Mouse (Mus musculus): ENCODE data around the gene Paqr6. TPM values are rescaled to one million over a fixed set of nuclear protein-coding genes. Genes with fewer than 3 reads are reported as not detected.

Paqr6 gene
- 1 to 10 TPM; 2.5 to 3.3 TPM for total RNA-seq (2021)
- long read RNA-seq, experiment 1, partial matches to known transcripts: 3 of 10 reads
- long read RNA-seq, experiment 1, other reads (novel, unspliced or antisense): 6 of 10 reads
- long read RNA-seq, experiment 2, partial matches to known transcripts: 0 of 6 reads
- long read RNA-seq, experiment 2, other reads (novel, unspliced or antisense): 4 of 6 reads

DNA sequence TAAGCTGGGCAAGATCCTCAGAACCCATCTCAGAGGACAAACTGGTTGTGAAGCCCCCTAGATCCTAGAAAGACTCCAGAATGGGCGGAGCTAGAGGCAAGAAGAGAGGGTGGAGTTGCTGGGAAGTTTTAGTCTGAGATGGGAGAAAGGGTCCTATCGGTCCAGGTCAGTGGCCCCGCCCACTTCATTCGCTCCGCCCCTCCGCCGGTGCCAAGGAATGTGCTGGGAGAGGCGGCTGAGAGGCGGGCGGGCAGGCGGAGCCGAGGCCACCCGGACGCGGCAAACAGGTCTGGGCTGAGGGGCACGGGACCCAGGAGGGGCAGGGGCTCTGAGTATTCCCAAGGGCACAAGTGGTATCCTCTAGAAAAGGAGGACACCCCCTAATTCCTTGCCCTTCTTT lies at the start of gene Paqr6:
TSS of gene Paqr6 (plus strand) at position 248 of the 400 bp plus-strand sequence.
- DNase-seq (ENCODE audit: low spot score in 2 of 2): no peak
- intact Hi-C loops (cut with DNase I): no loop called here

DNA sequence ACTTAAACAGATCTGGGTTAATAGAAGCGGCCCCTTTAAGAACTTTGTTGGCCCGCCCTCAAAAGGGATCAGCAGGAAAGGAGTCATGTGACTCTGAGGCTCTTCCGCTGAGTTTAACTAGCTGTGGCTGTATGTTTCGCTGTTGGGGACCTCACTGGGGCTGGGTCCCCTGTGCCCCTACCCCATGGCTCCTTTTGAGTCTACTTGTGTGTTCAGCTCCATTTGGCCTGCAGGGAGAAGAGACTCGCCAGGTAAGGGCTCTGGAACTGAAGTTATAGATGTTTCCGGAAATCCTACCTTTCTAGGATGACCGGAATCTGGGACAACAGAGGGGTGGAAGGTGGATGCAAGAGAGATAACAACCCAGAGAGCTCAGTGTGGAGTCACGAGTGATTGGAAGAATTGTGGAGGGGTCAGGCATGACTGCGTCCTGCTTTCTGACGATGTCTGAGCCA lies 39.4 kb upstream of the Paqr6 start, which contains the start of gene Glmp:
TSS of gene Glmp (plus strand) at position 73 of the 455 bp plus-strand sequence.
- intact Hi-C loops (cut with DNase I): no loop called here
- peak; percentile 54 to 61 for DNase-seq (ENCODE audit: low spot score in 2 of 2)

DNA sequence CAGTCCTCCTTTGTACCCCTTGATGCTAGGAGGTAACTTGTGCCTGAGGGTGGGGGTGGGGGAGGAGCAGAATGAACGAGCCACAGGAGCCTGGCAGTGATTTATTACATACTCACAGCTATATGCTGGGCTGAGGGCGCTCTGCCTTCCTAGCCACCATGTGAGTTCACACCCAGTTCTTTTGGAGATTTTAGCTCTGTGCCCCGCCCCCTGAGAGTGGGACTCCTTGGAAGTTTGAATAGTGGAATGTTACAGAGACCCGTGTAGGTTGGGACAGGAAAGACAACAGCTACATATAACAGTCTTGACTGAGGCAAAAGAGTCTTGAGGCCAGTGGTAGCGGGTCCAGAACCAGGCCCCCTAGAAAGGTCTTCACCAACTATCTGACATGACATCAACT lies 35.4 kb upstream of the Paqr6 start:
- DNase-seq (ENCODE audit: low spot score in 2 of 2): no peak
- intact Hi-C loops (cut with DNase I): no loop called here

DNA sequence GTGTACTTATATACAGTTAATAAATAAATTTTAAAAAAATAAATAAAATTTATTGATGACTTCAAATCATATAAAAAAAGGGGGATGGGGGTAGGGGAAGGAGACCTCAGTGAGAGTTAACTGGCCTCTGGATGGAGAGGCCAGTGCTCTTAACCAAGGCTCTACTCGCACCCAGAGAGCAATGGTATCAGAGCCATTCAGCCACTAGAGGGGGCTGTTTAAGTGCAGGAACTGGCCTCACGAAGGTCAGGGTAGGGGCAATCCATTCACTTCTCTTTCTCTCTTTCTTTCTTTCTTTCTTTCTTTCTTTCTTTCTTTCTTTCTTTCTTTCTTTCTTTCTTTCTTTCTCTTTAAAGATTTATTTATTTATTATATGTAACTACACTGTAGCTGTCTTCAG lies 33.1 kb upstream of the Paqr6 start:
- no peak for DNase-seq (ENCODE audit: low spot score in 2 of 2)
- intact Hi-C loops (cut with DNase I): no loop called here

DNA sequence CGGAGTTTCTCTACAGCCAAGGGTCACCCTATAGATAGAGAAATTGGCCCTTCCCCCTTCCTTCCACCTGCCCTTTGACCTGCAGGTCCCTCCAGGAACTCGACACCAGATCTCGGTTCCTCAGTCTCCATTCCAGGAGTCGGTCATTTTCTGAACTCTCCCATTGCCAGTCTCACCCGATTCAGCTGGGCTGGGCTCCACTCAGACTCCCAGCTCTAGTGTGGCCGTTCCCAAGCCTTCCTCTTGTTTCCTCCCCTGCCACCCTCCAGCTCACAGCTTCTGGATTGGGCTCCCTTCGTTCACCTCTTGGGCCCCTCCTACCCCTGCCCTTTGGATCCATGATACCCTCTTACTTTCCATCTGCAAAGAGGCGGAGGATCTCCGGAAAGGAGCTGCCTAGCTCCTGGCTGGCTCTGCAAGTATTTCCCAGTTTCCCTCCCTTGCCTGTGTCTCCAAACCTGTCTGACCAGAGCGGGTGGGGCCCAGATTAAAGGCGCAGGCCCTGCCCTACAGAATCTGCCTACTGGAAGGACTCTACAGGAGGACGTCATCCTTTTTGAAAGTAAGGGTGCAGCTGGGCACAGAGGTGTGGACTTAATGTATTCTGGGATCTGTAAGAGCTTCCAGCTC lies 30.2 kb upstream of the Paqr6 start:
- intact Hi-C loops (cut with DNase I): no loop called here
- no peak for DNase-seq (ENCODE audit: low spot score in 2 of 2)

- intact Hi-C loops (cut with DNase I): no loop called here
- no peak for DNase-seq (ENCODE audit: low spot score in 2 of 2)
These were observed 29.4 kb upstream of the Paqr6 start for GRCm38 (mm10) chr3:88334902-88335435.

DNA sequence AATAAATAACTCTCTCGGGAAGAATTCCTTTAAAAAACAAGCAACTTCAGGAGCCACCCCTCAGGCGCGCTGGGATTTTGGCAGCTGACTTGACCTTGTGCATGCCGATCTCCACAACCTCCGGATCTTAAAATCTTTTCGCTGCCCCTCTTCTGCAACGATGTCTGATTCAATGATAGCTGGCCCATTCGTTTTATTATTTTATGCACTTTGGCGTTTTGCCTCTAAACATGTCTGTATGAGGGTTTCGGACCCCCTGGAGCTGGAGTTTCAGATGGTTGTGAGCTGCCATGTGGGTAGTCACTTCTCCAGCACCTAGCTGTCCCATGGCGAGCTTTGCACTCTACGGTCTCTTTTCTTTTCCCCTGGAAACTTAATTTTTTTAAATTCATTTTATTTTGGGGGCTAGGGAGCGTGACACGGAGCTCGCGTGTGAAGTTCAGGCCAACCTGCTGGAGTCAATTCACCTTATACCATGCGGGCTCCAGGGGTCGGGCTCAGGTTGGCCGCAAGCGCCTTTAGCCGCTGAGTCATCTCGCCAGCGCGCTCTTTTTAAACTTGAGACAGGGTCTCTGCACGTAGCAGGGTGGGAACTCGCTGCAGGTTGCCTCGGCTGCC lies 28.8 kb upstream of the Paqr6 start:
- no peak for DNase-seq (ENCODE audit: low spot score in 2 of 2)

GRCm38 (mm10) chr3:88336058-88337013 lies 28.0 kb upstream of the Paqr6 start, which contains the start of the genes Tmem79 and Smg5:
Gene Tmem79 (minus strand): TSS chr3:88336148.
Gene Smg5 (plus strand): TSS chr3:88336260.
- intact Hi-C loops (cut with DNase I): no loop called here
- DNase-seq (ENCODE audit: low spot score in 2 of 2): peak; percentile 95 to 97

More for the DNA sequence above, 28.8 kb upstream of the Paqr6 start:
- intact Hi-C loops (cut with DNase I): no loop called here

DNA sequence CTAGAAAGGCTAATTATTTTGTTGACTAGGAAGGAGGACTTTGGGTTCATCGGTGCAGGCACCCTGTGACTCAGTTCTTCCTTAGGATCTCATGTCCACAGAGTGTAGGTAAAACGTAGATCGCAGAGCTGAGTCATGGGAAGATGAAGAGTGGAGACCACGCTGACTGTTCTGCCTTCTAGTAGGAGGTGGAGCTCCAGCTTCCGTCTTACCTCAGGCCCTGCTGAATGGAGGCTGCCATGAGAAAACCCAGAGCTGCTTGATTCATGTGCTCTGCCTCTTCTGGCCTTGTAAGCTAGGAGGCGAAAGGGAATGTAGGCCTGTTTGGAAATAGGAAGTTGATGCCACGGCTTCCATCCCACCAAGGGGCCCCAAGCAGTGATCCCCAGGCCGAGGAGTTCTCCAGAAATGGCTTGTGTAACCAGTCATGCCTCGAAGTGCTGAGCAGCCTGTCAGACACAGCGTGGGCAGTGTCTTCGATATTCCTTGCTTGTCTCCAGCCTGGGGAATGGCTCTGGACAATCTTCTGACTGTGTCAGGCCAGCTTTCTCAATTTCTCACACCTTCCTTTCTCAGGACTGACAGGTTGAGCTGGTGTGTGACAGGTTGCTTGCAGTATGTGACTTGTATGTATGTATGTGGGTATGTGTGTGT lies 26.9 kb upstream of the Paqr6 start:
- peak in 1 of 2 experiments; percentile 34 for DNase-seq (ENCODE audit: low spot score in 2 of 2)
- intact Hi-C loops (cut with DNase I): no loop called here

DNA sequence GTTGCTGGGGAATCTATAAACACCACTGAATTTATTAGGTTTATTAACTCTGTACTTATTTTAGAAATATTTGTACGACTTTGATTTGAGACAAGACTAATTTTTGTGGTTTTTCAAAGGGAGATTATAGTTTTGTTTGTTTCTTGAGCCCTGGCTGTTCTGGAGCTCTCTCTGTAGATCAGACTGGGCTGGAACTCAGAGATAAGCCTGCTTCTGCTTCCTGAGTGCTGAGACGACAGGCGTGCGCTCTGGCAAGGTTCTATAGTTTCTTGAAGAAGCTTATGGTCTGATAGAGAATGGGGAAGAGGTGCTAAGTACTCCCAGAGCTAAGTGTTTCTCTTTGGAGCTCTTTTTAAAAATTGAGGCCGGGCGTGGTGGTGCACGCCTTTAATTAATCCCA lies 26.1 kb upstream of the Paqr6 start:
- intact Hi-C loops (cut with DNase I): no loop called here

DNA sequence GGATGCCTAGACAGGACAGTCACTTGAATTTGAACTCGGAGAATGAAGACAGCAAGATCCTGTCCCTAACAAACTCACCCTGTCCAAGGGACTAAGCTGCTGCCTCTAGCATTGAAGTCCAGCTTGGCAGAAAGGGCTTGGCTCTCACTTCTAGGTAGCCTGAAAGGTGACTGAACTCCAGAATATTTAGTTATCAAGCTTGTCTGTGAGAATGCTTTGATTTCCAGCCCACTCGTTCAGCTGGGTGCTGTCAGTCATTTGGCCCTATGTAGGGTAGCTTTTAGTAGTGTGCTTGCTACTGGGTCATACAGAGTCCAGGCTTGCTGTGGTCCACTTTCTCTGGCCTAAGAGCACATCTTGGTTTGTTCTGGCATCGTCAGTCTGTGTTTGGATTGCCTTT lies 25.4 kb upstream of the Paqr6 start:
- no peak for DNase-seq (ENCODE audit: low spot score in 2 of 2)
- intact Hi-C loops (cut with DNase I): no loop called here

More for the DNA sequence above, 26.1 kb upstream of the Paqr6 start:
- no peak for DNase-seq (ENCODE audit: low spot score in 2 of 2)

DNA sequence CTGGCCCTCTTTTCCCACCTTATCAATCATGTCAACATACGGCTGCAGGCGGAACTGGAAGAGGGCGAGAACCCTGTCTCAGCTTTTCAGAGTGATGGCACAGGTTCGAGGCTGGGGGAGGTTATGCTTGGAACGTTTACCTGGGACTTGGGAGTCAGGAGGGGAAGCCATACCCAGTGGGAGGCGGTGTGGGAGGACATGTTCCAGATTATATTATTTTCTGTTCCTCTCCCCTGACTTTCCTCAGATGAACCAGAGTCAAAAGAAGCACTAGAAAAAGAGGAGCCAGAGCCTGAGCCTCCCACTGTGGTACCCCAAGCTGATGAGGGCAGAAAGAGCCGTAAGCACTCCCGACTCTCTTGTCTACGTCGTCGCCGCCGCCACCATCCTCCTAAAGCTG lies 13.7 kb upstream of the Paqr6 start:
- intact Hi-C loops (cut with DNase I): no loop called here
- no peak for DNase-seq (ENCODE audit: low spot score in 2 of 2)

DNA sequence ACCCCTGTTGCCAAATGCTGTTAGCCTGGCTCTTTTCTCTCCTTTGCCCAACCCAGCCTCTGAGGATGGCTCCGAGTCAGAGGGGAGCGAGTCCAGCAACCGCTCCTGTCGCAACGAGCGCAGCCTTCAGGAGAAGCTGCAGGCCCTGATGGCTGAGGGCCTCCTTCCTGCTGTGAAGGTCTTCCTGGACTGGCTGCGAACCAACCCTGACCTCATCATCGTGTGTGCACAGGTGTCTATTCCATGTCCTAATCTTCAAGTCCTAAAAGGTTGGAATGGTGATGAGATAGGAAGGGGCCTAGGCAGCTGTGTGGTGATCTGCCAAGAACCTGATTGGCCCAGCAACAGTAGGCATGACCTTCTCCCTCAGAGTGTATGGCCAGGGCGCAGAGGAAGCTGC lies 11.5 kb upstream of the Paqr6 start:
- intact Hi-C loops (cut with DNase I): no loop called here

GRCm38 (mm10) chr3:88354396-88355165 lies 9.8 kb upstream of the Paqr6 start:
- intact Hi-C loops (cut with DNase I): no loop called here
- DNase-seq (ENCODE audit: low spot score in 2 of 2): no peak

More for the DNA sequence above, 11.5 kb upstream of the Paqr6 start:
- DNase-seq (ENCODE audit: low spot score in 2 of 2): no peak

DNA sequence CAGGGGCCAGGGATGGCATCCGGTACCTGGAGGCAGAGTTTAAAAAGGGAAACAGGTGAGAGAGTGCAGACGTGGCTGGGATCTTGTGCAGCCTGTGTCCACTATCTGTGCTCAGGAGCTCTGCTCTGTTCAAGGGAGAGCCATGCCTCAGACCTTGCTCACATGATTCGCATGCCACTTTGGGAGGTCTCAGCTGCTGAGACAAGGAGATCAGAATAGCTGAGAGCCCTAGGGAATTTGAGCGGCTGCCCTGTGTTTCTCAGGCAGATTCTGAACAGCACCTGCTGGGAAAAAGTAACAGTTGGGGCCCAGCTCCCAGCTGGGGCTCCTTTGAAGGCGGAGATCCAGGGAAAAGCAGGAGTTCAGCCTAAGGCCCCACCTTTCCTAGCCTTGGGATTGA lies 4.8 kb upstream of the Paqr6 start:
- intact Hi-C loops (cut with DNase I): no loop called here
- no peak for DNase-seq (ENCODE audit: low spot score in 2 of 2)

DNA sequence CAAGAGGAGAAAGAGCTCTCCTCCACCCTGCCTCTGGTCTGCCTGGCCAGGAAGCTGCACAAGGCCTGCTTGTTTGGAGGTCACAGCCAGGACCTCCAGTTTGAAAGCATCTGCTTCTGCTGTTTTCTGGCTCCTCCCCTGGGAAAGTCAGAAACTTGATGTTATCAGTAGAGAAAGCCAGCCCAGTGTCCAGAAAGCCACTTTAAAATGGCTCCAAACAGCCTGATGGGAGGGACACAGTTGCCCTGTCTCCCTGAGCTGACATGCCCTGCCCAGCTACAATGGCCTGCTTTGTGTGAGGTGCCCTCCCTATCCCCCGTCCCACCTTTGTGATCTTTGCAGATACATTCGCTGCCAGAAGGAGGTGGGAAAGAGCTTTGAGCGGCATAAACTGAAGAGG lies 4.4 kb upstream of the Paqr6 start:
- intact Hi-C loops (cut with DNase I): no loop called here
- DNase-seq (ENCODE audit: low spot score in 2 of 2): no peak

GRCm38 (mm10) chr3:88361096-88361495 lies 3.3 kb upstream of the Paqr6 start:
- intact Hi-C loops (cut with DNase I): no loop called here

GRCm38 (mm10) chr3:88361612-88362313 lies 2.6 kb upstream of the Paqr6 start:
- intact Hi-C loops (cut with DNase I): no loop called here
- DNase-seq (ENCODE audit: low spot score in 2 of 2): no peak

More at GRCm38 (mm10) chr3:88361096-88361495, 3.3 kb upstream of the Paqr6 start:
- no peak for DNase-seq (ENCODE audit: low spot score in 2 of 2)
